Mouse (Mus musculus): ENCODE measurements around the gene Alas2.

Gene Alas2

DNA sequence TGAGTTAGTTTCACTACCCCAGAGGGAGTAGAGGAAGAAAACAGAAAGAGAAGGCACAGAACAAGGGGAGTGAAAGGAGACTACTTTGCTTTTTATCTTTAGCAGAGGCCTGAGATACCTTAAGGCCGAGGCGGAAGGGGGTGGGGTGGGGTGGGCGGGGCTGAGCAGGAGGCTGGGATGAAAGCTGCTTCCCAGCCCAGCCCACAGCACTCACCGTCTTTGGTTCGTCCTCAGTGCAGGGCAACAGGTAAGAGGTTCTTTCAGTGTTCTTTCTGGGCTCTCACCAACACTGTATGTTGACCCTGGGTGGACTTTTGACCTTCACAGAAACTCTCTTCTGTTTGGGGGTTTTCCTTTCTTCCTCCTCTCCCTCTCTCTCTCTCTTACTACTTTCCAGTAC lies at the start of gene Alas2:
TSS of gene Alas2 (plus strand) at position 137 of the 400 bp plus-strand sequence.
- DNase-seq (ENCODE audit: low spot score in 2 of 2): peak in 1 of 2 experiments; percentile 55

DNA sequence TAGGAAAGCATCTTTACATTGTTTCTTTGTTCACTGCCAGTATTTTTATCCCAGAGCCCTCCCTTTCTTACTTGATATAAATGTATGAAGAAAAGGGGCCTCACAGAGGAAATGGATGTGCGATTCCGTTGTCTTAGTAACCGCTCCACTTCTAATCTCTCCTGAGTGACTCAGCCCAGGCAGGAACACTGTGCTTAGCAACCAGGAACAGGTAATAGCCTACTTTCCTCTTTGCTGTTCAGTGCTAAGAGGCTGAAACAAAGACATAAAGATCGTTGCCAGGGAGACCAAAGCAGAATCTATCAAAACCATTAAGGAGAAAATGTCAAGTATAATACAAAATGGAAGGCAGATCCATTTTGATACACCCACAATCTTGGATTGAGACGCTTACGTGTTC lies 38.5 kb upstream of the Alas2 start:
- no peak for DNase-seq (ENCODE audit: low spot score in 2 of 2)

DNA sequence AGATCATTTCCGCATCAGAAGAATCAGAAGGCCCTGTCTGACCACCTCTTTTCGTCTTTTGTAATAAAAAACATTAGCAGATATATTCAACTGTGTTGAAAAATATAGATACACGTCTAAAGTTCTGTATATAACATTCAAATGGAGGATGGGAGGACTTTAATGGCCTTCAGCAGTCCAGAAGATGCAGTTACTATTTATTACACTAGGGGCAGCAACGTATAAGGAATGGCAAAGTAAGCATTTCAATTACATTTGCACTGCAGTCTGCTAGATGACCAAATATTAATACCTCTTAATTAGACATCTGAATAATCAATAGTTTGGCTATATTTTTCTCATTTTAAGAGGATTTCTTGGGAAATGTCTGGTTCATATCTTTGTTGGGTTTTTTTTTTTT lies 36.5 kb upstream of the Alas2 start:
- peak in 1 of 2 experiments; percentile 17 for DNase-seq (ENCODE audit: low spot score in 2 of 2)

DNA sequence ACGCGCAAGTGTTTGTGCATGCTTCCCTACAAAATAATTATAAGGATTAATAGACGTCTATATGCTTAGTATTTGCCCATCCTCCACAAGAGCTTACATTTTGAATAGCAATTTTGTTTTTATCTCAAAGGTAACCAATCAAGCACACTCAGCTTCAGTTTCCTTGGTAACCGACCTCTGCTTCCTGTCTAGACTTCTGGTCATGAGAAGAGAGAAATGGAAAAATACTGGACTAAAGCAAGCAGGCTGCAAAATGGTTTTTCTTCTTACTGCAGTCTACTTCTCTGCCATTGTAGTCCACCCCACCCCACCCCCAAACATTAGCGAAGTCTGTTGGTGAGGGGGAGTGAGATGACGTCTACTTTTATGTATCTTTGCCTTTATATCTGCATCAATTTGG lies 35.9 kb upstream of the Alas2 start:
- no peak for DNase-seq (ENCODE audit: low spot score in 2 of 2)

DNA sequence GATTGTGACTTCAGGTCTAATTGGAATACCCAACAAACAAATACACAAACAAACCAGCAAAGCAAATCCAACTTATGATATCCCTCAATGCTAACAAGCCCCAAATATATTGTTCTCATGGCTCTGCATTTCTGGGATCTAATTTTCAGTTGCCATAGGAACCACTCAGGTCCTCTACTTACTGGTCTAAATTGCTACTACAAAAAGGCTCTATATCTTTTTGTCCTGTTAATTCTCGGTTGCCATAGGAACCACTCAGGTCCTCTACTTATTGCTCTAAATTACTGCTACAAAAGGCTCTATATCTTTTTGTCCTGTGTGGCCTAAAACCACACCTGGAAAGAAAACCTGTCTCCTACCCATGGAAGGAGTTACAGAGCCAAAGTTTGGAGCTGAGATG lies 33.0 kb upstream of the Alas2 start:
- DNase-seq (ENCODE audit: low spot score in 2 of 2): no peak

DNA sequence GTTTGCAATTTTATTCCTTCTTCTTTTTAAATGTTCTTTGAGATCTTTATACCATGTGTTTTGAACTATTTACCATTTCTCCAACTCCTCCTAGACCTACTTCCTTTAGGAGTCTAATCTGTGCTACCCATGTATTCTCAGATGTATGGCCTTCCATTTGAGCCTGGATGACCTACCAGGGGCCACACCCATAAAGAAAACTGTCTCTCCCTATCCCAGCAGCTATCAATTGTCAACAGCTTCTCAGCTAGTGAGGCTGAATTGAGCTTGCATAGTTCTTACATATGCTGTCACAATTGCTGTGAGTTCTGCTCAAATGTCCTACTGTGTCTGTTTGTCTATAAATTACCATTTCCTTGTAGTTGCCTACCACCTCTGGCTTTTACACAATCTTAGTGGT lies 31.2 kb upstream of the Alas2 start:
- DNase-seq (ENCODE audit: low spot score in 2 of 2): peak in 1 of 2 experiments; percentile 22

DNA sequence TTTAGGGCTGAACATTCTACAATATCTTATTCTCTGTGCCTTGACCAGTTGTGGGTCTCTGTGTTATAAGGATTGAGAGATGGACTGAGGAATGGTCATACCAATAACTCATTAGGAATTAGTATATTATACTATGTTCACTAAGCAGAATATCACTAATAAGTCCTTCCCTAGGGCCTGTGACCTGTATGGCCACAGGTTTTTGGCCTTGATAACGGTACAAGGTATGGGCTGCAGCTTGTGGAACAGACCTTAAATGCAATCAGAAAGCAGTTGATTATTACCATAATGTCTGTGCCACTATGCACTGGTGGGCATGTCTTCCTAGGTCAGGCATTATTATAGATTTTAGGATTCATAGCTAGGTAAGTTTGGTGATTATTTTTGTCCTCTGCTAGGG lies 30.7 kb upstream of the Alas2 start:
- no peak for DNase-seq (ENCODE audit: low spot score in 2 of 2)

DNA sequence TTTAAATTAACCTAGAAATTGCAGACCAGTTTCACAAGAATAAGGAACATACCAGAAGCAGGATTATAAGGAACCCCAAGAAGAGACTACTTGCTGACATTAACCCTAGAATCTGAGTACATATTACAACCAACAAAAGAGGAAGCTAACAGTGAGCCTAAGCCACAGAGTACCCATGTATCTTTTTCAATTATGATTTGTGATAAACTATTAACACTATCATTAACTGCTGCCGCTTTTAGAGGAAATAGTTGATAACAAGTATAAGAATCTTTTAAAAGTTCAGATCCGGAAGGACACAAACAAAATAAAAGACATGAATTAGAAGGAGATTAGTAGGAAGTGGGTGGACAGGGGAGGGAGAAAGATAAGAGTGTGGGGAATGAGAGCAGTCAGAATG lies 7.1 kb upstream of the Alas2 start:
- DNase-seq (ENCODE audit: low spot score in 2 of 2): no peak

DNA sequence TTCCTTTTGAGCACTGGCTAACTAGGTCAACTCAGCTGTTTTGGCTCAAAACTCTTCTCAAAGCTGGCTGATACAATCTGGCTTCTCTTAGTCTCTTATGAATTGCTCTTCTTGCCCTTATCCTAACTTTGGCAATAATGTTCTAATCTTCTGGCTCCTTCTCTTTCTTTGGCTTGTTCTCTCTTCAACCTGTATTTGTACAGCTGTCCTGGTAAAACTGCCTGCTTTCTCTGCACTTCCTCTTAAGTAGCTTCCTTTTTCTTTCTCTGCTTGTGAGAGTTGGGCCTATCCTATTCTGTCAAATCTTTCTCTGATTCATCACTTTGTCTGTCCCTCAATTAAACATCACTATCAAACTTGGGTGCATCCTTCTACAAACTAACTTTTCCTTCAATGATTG lies 5.5 kb upstream of the Alas2 start:
- no peak for DNase-seq (ENCODE audit: low spot score in 2 of 2)

DNA sequence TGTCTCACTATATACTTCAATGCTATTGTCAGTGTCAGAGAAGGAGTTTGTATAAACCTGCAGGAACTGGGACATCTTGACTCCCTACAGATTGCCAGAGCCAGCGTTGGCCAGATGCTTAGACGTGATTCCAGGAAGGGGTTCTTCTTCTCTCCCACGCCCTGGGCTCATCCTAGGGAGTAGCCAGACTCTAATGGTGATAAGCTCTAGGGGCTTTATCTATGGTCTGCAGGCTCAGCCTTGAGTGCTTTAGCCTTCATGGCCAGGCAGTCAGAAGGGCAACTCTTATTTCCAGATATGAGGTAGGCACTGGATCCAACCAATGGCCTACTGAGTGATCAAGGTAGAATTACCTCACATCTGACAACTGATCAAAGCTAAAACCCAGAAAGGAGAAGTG lies 2.5 kb downstream of the Alas2 start:
- DNase-seq (ENCODE audit: low spot score in 2 of 2): peak; percentile 43 to 78

DNA sequence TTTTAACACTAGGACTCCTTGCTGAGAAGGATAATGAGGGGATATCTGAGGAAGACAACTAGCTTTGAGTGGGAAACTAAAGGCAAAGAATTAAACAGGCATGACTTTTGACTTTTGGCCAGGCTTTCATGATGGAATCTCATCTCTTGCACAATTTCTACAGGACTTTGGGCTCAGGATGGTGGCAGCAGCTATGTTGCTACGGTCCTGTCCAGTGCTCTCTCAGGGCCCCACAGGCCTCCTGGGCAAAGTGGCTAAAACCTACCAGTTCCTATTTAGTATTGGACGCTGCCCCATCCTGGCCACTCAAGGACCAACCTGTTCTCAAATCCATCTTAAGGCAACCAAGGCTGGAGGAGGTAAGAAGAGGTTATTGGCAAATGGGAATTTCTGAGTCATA lies 4.8 kb downstream of the Alas2 start:
- DNase-seq (ENCODE audit: low spot score in 2 of 2): no peak

DNA sequence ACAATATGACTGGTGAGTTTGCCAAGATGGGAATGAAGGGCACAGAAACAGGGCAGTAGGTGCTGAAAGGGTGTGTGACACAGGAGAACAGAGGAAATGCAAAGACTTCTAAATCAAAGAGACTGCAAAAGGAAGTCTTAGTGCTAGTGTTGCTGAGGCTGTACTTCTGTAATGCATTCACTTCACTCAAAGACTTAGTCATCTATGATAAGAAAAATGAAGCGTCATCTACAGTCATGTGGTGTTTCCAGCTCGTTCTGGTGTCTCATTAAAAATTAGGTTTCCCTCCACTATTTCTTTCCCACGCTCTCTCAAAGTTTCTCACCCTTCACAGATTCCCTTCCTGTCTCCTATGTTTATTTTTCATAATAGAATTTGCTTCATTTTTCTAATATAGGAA lies 6.9 kb downstream of the Alas2 start:
- DNase-seq (ENCODE audit: low spot score in 2 of 2): no peak

DNA sequence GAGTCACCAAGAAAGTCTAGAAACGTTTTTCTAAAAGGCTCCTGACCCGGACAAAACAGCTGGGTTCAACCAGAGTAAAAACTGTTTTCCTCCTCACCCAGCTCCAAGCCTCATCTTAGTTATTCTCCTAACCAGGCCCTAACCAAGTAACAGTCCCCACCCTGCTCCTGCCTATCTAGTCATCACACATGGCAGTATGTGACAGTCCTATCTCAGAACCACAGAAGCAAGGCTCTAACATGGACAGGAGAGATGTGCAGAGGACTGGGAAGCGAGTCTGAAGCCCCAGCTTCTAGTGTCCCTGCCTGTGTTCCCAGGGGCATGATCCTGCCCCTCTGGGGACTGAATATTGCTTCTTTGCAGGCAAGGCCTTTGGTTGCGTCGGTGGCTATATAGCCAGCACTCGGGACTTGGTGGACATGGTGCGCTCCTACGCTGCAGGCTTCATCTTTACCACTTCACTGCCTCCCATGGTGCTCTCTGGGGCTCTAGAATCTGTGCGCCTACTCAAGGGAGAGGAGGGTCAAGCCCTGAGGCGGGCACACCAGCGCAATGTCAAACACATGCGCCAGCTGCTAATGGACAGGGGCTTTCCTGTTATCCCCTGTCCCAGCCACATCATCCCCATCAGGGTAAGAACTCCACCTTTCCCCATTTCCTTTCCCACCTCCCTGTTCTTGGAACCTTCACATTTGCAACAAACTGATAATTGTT lies 17.6 kb downstream of the Alas2 start:
- DNase-seq (ENCODE audit: low spot score in 2 of 2): peak; percentile 28 to 59

DNA sequence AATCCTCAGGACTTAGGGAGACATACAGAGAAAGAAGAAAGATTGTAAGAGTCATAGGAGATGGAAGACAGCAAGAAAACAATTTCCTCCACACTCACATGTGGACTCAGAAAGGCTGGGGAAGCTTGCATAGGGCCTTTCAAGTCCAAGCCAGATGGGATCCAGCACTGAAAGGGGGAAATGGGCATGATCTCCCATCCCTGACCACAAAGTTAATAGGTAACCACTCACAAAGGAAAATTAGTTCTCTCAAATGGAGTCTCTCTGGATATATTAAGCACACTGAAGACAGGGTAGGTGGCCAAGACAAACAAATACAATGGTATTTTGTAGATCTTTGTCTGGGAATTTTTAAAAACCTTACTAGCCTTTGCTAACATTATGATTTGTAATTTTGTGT lies 34.7 kb downstream of the Alas2 start:
- no peak for DNase-seq (ENCODE audit: low spot score in 2 of 2)

DNA sequence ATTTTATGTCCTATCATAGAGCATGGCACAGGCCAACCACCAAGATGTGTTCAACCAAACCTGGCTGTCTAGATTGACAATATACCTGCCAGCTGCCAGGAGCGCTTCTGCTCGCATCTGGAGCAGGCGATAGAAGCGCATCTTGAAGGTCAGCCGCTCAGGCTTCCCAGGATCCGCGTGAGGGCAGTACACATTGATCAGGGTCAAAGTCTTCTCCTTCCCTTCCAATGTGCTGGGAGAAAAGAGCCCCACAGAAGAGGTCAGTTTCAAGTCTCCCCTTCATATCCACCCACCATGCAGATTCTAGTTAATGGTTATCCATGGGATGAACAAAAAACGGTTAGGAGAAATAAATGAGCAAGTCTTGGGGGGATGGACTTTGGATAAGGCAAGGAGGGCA lies 37.9 kb downstream of the Alas2 start:
- no peak for DNase-seq (ENCODE audit: low spot score in 2 of 2)

DNA sequence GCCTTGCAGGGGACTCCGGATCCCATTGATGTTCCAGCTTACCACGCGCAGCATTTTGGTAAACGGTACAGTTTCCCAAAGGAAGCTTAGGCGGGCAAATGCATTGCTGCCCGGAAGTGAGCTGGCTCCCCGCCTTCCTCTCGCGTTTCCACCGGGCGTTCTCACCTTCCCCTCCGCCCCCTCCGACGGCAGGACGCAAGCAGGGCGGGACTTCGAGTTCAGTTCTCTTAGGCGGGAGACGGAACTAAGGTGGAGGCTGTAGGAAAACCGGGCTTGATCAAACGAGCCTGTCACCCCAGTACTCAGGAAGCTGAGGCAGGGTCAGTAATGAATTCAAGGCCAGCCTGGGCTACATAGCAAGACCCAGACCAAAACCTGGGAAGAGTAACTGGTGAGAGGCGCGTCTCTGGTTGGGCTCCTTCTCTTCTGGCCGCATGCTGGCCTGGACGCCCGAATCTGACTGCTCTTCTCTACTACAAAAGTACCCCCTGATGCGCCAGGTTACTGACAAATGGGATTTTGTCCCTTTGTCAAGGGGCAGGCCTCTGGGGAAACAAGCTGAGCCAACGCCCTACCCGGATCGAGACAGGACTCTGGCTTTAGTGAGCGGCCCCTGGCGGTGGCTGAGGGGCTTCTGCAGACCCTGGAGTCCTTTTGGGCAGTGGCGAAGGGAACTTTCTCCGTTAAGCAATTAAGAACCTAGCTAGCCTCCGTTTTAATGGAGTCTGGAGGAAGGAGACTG lies 41.0 kb downstream of the Alas2 start, which contains the start of gene Pfkfb1:
TSS of gene Pfkfb1 (plus strand) at position 207 of the 742 bp plus-strand sequence.
- DNase-seq (ENCODE audit: low spot score in 2 of 2): peak; percentile 66 to 83

DNA sequence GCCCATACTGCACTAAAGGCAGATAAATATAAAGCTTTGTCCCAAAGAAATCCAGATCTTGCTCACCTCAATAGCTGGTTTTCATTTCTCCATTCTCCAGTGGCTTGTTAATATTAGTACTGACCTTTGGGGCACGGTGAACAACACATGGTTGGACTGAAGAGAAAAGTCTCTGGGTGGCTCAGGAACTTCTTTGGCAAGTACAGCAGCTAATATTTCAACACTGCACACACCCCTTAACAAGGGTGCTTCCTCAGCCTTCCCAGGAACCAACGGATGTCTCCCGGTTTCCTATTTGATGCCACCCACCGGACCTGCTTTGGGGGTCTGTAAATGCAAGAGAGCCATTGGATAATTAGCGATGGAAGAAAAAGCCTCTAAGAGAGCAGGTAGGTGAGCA lies 42.5 kb downstream of the Alas2 start, which contains the start of gene Apex2:
TSS of gene Apex2 (minus strand) at position 173 of the 400 bp plus-strand sequence.
- DNase-seq (ENCODE audit: low spot score in 2 of 2): no peak

DNA sequence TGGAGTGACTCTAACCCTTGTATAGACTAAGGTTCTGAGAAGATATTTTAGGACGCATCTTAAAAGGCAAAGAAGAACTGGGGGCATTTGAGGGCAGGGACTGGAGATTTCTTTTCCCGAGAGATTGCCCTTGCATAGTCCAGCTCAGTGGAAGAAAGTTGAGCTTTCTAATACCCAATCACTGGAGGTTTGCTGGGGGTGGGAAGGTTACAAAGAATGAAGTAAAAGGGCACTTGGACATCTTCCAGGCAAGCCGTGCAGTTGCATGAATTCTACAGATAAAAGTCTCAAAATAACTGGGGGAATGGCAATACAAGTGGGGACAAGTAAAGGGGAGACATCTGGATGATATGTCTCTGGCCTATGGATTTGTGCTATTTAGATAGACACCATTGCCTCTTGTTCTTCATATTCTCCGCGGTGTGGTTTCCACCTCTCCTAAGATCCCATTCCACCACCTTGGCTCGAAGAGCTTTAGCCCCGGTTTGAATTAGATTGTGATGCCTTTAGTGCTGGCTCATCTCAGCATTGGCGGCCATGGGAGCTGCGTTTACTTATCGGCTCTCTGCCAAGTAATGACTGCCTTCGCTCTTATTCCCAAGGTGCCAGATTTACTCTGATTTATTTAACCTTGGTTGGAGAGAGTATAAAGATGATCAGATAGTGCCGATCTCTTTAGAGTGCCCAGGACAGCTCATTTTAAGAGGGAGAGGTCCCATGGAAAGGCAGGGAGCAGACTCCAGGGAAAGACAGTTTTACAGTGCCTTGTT lies 46.3 kb downstream of the Alas2 start:
- DNase-seq (ENCODE audit: low spot score in 2 of 2): no peak

DNA sequence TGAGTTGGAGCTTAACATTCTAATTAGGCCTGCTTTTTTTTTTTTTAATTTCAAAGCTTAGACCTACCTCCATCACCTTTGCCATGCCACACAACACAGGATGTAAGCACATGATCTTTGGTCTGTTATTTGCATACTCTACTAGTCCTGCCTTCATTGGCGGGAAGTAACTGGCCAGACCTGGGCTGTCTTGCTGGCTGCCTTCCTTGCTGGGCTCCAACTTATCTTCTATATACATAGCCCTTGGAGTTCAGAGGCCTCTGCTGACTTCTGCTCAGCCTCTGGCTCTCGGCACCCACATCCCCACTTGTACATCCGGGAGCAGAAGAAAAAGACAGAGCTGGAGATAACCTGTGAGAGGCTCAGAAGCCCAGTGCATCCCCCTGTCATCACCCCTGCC lies 47.0 kb downstream of the Alas2 start:
- no peak for DNase-seq (ENCODE audit: low spot score in 2 of 2)

DNA sequence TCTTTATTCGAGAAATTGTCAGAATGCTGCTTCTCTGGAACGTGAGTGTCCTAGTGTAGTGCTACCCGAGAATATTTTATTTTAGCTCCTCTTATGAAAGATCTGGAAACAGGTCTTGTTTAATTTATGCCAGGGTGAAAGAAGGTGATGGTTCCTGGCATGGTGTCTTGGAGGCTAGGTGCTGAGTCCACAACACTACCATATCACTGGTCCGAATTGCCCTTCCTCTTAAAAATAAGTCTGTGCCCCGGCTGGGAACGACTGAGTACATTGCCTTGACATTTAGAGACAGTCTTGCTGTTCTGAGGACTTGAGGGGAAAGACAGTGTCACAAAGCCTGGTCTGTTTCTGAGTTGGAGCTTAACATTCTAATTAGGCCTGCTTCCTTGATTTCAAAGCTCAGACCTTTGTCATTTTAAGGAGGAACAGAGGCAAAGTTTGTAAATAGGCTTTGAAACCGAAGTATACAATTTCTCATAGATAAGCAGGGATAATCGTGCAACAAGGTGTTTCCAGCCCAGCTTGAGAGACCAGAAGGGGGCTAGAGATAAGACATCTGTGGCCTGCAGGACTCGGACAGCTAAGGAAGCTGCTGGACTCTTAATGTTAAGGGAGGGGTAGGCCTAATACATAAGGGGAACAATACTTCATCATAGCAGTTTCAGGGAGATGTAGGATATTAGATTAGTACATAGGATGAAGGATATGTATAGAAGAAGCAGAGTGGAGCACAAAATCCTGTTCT lies 48.0 kb downstream of the Alas2 start:
- DNase-seq (ENCODE audit: low spot score in 2 of 2): no peak

DNA sequence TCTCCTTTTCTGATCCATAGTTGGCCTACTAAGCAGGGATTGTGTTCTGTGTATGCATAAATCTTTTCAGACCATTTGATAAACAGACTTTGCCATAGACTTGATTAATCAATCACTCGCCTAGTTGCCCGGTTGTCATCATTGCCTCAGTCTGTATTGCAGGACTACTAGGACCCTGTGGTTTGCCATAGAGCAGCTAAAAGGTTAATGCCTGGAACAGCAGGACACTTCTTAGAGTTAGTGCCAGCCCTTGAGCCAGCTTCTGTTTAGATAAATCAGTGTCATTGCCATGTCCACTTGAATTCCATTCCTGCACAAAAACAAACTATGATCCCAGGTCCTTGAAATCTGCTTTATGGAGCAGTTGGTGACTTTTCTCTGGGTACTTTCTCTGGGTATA lies 51.7 kb downstream of the Alas2 start:
- DNase-seq (ENCODE audit: low spot score in 2 of 2): no peak
